Mouse (Mus musculus) midbrain, embryonic 11.5 days (tissue): Measurements from ENCODE around the gene Plekha4. TPM values are rescaled to one million over a fixed set of nuclear protein-coding genes. Genes with fewer than 3 reads are reported as not detected.
"Not testable (repeated sequence)": the region's sequence is repeated elsewhere in the genome, so short reads cannot be mapped to it uniquely, and the experiment has no call there.

Experiments
- ATAC-seq: fragments of 200-750 bp; cut with Nextera tagmentation; 2 replicates; pipeline ENCODE4 v1.8.0; 2017; ENCODE audit warnings: moderate TSS enrichment, moderate library complexity; ENCODE audit not compliant: low FRiP score
- DNase-seq: peaks from one replicate; pipeline ENCODE4 v3.0.0; 2015; ENCODE audit warnings: low spot score; ENCODE audit errors: missing footprints
- H3K27ac ChIP-seq: fragments of 300-500 bp; sonication (generic); 2 replicates; pipeline ENCODE4 v1.5.1; 2014; ENCODE audit warnings: low read depth, low read length
- H3K27me3 ChIP-seq: fragments of 300-500 bp; sonication (generic); 2 replicates; pipeline ENCODE4 v1.6.1; 2014; ENCODE audit warnings: mild to moderate bottlenecking, low read length, moderate library complexity, mixed read lengths; ENCODE audit not compliant: control insufficient read depth, insufficient read depth
- H3K36me3 ChIP-seq: fragments of 300-500 bp; sonication (generic); 2 replicates; pipeline ENCODE4 v1.6.1; 2014; ENCODE audit warnings: mild to moderate bottlenecking, low read length, moderate library complexity, mixed read lengths; ENCODE audit not compliant: control insufficient read depth, insufficient read depth
- H3K4me1 ChIP-seq: fragments of 300-500 bp; sonication (generic); 2 replicates; pipeline ENCODE4 v1.6.1; 2014; ENCODE audit warnings: low read length; ENCODE audit not compliant: control insufficient read depth, insufficient read depth
- H3K4me2 ChIP-seq: fragments of 300-500 bp; sonication (generic); 2 replicates; pipeline ENCODE4 v1.6.1; 2014; ENCODE audit warnings: mild to moderate bottlenecking, moderate library complexity
- H3K4me3 ChIP-seq: fragments of 300-500 bp; sonication (generic); 2 replicates; pipeline ENCODE4 v1.5.1; 2014; ENCODE audit warnings: low read depth, low read length
- H3K9ac ChIP-seq: fragments of 300-500 bp; sonication (generic); 2 replicates; pipeline ENCODE4 v1.6.1; 2014; ENCODE audit warnings: low read length
- H3K9me3 ChIP-seq: fragments of 300-500 bp; sonication (generic); 2 replicates; pipeline ENCODE4 v1.6.1; 2016; ENCODE audit warnings: low read length; ENCODE audit not compliant: control insufficient read depth
- WGBS: fragments of 180-500 bp; shearing (Covaris S2); extraction: QIAGEN DNeasy Blood & Tissue Kit; methylation state at CpG from one replicate; pipeline ENCODE4 v1.1.7; 2014; 5-methylcytosine and 5-hydroxymethylcytosine counted together
- polyA plus RNA-seq: library from polyadenylated mRNA; unstranded; fragments of >200 nt; fragmentation: Nextera tagmentation; extraction: Ambion mirVana; gene quantifications from 2 replicates; pipeline ENCODE4 v1.2.1, GENCODE M21; 2014

Plekha4 gene
- polyA plus RNA-seq, 1 experiment from 2014 or later = 0.26 TPM

DNA sequence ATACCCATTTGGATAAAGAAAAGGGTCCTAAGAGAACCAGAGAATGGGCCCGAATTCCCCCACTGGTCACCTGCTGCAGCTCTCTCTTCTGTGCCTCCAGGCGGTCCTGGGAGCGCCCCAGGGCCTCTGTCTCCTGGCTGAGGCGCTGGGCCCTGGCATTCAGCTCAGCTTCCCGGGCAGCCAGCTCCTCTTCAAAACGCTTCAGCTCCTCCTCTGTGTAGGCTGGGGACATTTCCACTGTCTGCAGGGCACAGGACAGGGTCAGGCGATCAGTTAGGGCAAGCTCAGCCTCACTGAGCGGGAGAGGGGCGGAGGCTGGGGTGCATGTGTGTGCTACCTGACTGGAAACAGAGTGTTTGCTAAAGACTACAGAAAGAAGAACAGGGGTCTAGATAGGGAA lies 31.6 kb upstream of the Plekha4 start:
- Histone ChIP-seq H3K4me2 (no peak overlapping the region), H3K9me3 (no peaks in the 10 kb centered on the region), H3K4me1 (no peaks in the 10 kb centered on the region), H3K9ac (no peak overlapping the region), H3K4me3 (no peak overlapping the region), H3K36me3 (peaks cover 2% of the 10 kb centered on the region; the same call in 1 of the 2 replicates), H3K27me3 (no peaks in the 10 kb centered on the region), H3K27ac (no peak overlapping the region)
- DNase-seq (no peak), ATAC-seq (no peak)
- 87% methylated on average over 9 of the region's 9 CpGs for WGBS

DNA sequence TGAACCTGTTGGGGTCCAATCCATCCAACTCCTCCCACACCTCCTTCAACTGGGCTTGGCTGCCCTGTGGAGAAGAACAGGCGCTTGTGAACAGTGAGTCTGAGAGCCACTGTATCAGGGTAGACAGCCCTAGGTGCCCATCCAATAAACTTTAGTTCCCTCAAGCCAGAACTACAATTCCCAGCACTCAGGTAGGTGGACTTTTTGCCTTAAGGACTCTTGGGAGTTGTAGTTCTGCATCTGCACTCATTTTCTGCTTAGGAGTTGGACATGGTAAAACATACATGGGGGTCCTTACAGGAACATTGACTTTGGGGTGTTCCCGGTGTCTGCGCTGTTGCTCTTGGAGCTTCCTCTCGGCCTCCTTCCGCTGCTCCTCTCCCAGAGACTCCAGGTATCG lies 27.7 kb upstream of the Plekha4 start:
- DNase-seq = no peak
- H3K4me3 ChIP-seq = no peak overlapping the region
- 95% methylated on average over 6 of the region's 6 CpGs for WGBS
- no peaks in the 10 kb centered on the region for H3K9me3 ChIP-seq
- H3K27ac ChIP-seq = no peak overlapping the region
- H3K9ac ChIP-seq = no peak overlapping the region
- H3K4me1 ChIP-seq = no peaks in the 10 kb centered on the region
- no peak overlapping the region for H3K4me2 ChIP-seq
- ATAC-seq = no peak
- no peaks in the 10 kb centered on the region for H3K27me3 ChIP-seq
- H3K36me3 ChIP-seq = peaks cover 9% of the 10 kb centered on the region

DNA sequence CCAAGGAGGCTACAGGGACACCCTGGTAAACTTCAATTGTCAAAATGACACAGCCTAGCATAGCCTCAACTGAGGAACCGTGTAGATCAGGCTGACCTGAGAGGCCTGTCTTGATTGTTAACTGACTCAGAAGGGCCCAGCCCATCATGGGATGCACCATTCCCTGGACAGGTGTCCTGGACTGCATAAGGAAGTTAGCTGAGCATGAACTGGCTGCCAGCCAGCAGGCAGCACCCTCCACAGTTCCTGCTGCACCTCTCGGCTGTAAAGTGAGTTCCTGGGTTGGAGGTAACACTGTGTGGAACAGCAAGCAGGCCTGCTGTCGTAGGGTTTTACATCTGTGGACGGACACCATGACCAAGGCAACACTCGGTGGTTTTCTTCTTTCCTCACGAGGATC lies 18.5 kb upstream of the Plekha4 start:
- Histone ChIP-seq H3K27ac (no peak overlapping the region), H3K27me3 (no peaks in the 10 kb centered on the region), H3K4me2 (no peak overlapping the region), H3K4me3 (no peak overlapping the region), H3K36me3 (peaks cover 2% of the 10 kb centered on the region; the same call in 1 of the 2 replicates), H3K9ac (no peak overlapping the region), H3K9me3 (no peaks in the 10 kb centered on the region), H3K4me1 (peaks cover 9% of the 10 kb centered on the region)
- DNase-seq = no peak
- no peak for ATAC-seq
- 91% methylated on average over 6 of the region's 6 CpGs for WGBS

DNA sequence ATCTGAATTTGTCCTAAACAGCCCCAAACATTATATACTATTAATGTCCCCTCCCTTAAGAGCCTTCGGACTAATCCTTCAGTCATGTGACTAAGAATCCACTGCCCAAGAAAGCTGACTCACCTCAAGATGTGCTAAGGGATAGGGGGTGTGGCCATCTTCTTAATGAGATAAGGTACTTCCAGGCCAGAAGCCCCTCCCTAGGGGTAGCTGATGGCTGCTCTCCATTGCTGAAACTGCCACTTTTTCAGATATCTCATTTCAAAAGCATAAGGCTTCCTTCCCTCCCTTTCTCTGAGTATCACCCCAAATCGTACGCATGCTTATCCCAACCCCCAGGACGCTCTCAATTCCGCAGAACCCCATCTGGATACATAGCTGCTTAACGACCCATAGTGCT lies 17.6 kb upstream of the Plekha4 start:
- no peak overlapping the region for H3K4me3 ChIP-seq
- WGBS = 94% methylated on average over 6 of the region's 6 CpGs
- no peak overlapping the region for H3K4me2 ChIP-seq

DNA sequence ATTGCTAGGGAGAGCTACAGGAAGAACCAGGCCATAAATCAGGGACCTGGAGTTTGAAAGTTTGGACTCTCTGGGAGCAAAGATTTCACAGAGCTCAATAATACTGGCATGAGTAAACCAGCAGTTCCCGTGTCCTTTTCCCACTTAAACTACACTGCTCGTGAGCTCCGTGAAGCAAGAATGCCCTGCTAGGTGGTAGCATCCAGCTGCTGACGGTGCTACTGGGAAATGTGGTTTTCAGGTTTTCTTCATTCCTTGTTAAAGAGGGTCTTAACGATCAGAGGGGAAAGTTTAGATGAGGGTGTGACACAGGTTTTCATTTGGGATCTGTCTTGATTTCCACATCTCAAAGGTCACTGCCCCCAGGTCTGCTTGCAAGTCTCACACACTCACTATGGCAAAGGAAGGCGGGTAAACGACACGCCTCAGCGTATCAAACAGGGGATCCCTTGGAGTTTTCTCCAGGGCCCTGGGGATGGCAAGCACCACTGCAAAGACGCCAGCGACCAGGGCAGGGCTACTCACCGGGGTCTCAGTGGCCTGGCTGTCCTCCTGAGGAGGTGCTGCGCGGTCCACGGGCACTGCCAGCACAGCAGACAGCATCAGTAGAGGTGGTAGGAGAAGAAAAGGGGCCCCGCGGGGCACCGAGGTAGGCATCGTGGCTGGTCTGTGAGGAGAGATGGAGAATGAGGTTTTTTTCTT lies 16.8 kb upstream of the Plekha4 start:
- Histone ChIP-seq H3K9me3 (no peaks in the 10 kb centered on the region), H3K4me2 (peak overlapping the region; percentile 73), H3K4me1 (peaks cover 9% of the 10 kb centered on the region), H3K27me3 (no peaks in the 10 kb centered on the region), H3K9ac (peak overlapping the region; percentile 81), H3K27ac (no peak overlapping the region), H3K4me3 (peak overlapping the region; percentile 69), H3K36me3 (peaks cover 2% of the 10 kb centered on the region; the same call in 1 of the 2 replicates)
- DNase-seq (no peak), ATAC-seq (peak; percentile 22; the same call in 1 of the 2 replicates)
- 47% methylated on average over 19 of the region's 19 CpGs for WGBS

More for the DNA sequence above, 17.6 kb upstream of the Plekha4 start:
- H3K4me1 ChIP-seq = peaks cover 9% of the 10 kb centered on the region
- H3K9ac ChIP-seq = no peak overlapping the region
- no peaks in the 10 kb centered on the region for H3K27me3 ChIP-seq
- H3K9me3 ChIP-seq = no peaks in the 10 kb centered on the region
- DNase-seq = no peak
- no peak for ATAC-seq
- no peak overlapping the region for H3K27ac ChIP-seq
- H3K36me3 ChIP-seq = peaks cover 2% of the 10 kb centered on the region; the same call in 1 of the 2 replicates

DNA sequence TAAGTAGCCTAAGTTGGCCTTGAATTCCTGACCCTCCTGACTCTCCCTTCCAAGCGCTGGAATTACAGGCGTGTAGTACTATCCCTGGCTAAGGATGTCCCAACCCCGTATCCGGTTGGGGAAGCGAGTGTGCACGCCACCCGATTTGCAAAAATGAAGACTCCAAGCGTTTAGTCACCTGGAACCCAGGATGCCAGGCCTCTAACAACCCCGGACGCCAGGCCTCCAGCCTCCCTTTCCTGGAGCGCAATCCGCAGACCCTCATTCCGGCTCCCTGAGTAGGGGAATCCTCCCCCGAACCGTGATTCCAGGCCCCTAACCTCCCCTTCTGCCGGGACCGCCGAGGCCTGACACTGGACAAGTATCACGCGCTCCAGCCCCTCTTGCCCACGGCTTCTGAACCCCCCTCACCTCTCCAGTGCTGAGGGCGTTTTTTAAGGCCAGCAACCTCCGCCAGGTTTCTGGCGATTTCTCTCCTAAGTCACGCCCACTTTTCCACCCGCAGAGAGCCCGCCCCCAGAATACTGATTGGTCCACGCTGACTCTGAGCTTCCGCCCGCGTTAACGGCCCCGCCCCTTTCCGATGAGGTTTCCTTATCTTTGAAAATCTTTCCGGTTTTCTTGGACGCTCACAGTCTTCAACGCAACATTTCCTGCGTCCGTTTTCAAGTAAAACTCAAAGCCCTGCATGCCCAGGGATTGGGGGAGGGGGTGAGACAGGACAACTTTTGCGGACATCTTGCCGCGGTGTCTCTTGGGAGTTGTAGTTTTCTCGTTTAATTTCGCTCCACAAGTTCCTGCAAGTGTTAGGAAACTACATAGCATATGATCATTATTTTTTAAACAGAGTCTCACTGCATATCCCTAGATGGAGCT lies 16.0 kb upstream of the Plekha4 start, which contains the start of gene Nucb1:
TSS of gene Nucb1 (minus strand) at position 495 of the 876 bp plus-strand sequence.
- WGBS = under 1% methylated on average over 44 of the region's 44 CpGs

DNA sequence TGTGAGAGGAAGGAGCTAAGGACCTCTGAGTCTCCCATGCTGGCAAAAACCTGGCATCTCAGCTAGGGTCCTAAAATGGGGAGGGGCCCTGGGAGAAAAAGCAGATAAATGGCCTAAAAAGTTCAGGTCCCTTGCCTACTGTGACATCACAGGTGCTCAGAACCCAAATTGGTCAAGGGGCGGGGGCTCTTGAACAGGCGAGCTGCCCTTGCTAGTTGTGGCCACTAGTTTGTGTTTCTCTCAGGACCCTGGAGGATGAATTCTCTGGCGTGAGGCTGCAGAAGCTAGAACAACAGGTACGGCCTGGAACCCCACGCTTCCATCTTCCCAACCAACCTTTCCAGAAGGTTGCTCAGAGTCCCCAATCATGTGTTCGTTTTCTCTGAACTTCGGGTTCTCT lies 11.7 kb upstream of the Plekha4 start:
- Histone ChIP-seq H3K4me2 (no peak overlapping the region), H3K9ac (no peak overlapping the region), H3K27ac (no peak overlapping the region), H3K4me3 (no peak overlapping the region), H3K27me3 (no peaks in the 10 kb centered on the region), H3K36me3 (no peaks in the 10 kb centered on the region), H3K4me1 (peaks cover 4% of the 10 kb centered on the region), H3K9me3 (no peaks in the 10 kb centered on the region)
- DNase-seq = no peak
- 86% methylated on average over 7 of the region's 7 CpGs for WGBS
- no peak for ATAC-seq

More for the DNA sequence above, 16.0 kb upstream of the Plekha4 start, which contains the start of gene Nucb1:
- peak; percentile 99 for DNase-seq
- Histone ChIP-seq H3K9ac (peak within 1 kb of the TSS; percentile 81), H3K4me2 (peak within 1 kb of the TSS; percentile 73), H3K27me3 (no peaks in the 10 kb centered on the region), H3K4me3 (peak within 1 kb of the TSS; percentile 69), H3K27ac (peak within 1 kb of the TSS; percentile 76), H3K36me3 (peaks cover 2% of the 10 kb centered on the region; the same call in 1 of the 2 replicates), H3K4me1 (peaks cover 9% of the 10 kb centered on the region), H3K9me3 (no peaks in the 10 kb centered on the region)
- peak; percentile 91 for ATAC-seq

DNA sequence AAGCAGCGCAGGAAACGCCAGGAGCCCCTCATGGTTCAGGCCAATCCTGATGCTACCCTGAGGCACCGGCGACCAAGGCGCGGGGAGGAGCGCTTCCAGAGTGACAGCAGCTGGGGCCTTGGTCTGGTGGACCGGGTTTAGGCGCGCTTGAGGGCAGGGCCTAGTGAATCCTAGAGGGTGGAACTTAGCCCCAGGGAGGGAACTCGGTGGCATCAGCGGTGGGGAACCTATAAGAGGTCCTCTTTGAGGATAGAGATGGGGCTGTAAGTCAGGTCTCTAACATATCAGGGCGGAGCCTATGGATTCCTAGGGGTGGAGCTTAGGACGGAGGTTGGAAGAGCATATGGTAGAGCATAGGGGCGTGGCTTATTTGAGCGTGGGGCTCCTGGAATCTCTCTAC lies 10.7 kb upstream of the Plekha4 start:
- ATAC-seq (no peak), DNase-seq (no peak)
- no peaks in the 10 kb centered on the region for H3K9me3 ChIP-seq
- no peak overlapping the region for H3K9ac ChIP-seq
- no peak overlapping the region for H3K4me2 ChIP-seq
- no peak overlapping the region for H3K4me3 ChIP-seq
- 24% methylated on average over 16 of the region's 16 CpGs for WGBS
- no peak overlapping the region for H3K27ac ChIP-seq
- H3K36me3 ChIP-seq = no peaks in the 10 kb centered on the region
- H3K4me1 ChIP-seq = no peaks in the 10 kb centered on the region
- no peaks in the 10 kb centered on the region for H3K27me3 ChIP-seq

DNA sequence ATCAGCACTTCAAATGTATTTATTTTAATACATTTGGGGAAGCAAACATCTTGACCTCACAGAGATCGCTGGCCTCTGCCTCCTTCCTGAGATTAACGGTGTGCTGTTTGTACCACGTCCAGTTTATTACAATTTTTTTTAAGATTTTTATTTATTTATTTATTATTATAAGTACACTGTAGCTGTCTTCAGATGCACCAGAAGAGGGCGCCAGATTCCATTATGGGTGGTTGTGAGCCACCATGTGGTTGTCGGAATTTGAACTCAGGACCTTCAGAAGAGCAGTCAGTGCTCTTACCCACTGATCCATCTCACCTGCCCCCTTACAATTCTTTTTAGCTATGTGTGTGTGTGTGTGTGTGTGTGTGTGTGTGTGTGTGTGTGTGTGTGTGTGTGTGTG lies 9.3 kb upstream of the Plekha4 start:
- not testable (repeated sequence) for H3K4me1 ChIP-seq, DNase-seq, H3K36me3 ChIP-seq, H3K4me3 ChIP-seq, H3K27me3 ChIP-seq, H3K9me3 ChIP-seq, H3K9ac ChIP-seq, H3K27ac ChIP-seq, ATAC-seq, H3K4me2 ChIP-seq
- WGBS = 68% methylated on average over 5 of the region's 5 CpGs
